Mouse (Mus musculus): Measurements from ENCODE around the gene Tnpo3. TPM values are rescaled to one million over a fixed set of nuclear protein-coding genes. Genes with fewer than 3 reads are reported as not detected.
"Not testable (repeated sequence)": the region's sequence is repeated elsewhere in the genome, so short reads cannot be mapped to it uniquely, and the experiment has no call there.

Tnpo3 gene
- total and polyA plus RNA-seq, 2 experiments: 26.8 to 34.7 TPM

GRCm38 (mm10) chr6:29581202-29581601 is 28.5 kb downstream of the Tnpo3 start:
- WGBS: 97% methylated on average over 3 of the region's 3 CpGs
- no peak overlapping the region for H3K27ac ChIP-seq (replicated peaks; ENCODE audit: insufficient read depth, low read depth, low read length)
- peaks cover 60% of the 10 kb centered on the region for H3K36me3 ChIP-seq (ENCODE audit: control insufficient read depth, insufficient read depth, low read length)
- no peaks in the 10 kb centered on the region for H3K27me3 ChIP-seq (ENCODE audit: control insufficient read depth, insufficient read depth, low read length)
- DNase-seq (ENCODE audit: extremely low read depth, low read depth, low spot score): no peak
- H3K4me3 ChIP-seq (ENCODE audit: insufficient read depth, low read depth, low read length): no peak overlapping the region
- no peak for TF ChIP-seq POLR2A (IDR thresholded peaks at IDR 0.05; ENCODE audit: extremely low read depth, insufficient read depth, low read length)
- no peak for TF ChIP-seq CTCF (IDR thresholded peaks at IDR 0.05; ENCODE audit: low read depth, low read length)
- H3K79me2 ChIP-seq (ENCODE audit: control insufficient read depth, insufficient read depth, low read length): peaks cover 4% of the 10 kb centered on the region; the same call in 1 of the 2 replicates
- H3K9ac ChIP-seq (ENCODE audit: low read depth, low read length): no peak overlapping the region
- no peaks in the 10 kb centered on the region for H3K4me1 ChIP-seq (ENCODE audit: control insufficient read depth, insufficient read depth, low read length)

GRCm38 (mm10) chr6:29580770-29581169 is 28.9 kb downstream of the Tnpo3 start:
- no peak overlapping the region for H3K27ac ChIP-seq (replicated peaks; ENCODE audit: insufficient read depth, low read depth, low read length)
- no peaks in the 10 kb centered on the region for H3K27me3 ChIP-seq (ENCODE audit: control insufficient read depth, insufficient read depth, low read length)
- peaks cover 4% of the 10 kb centered on the region; the same call in 1 of the 2 replicates for H3K79me2 ChIP-seq (ENCODE audit: control insufficient read depth, insufficient read depth, low read length)
- WGBS: 61% methylated on average over 1 of the region's 1 CpGs
- H3K4me1 ChIP-seq (ENCODE audit: control insufficient read depth, insufficient read depth, low read length): no peaks in the 10 kb centered on the region
- no peak for DNase-seq (ENCODE audit: extremely low read depth, low read depth, low spot score)
- H3K9ac ChIP-seq (ENCODE audit: low read depth, low read length): no peak overlapping the region
- H3K4me3 ChIP-seq (ENCODE audit: insufficient read depth, low read depth, low read length): no peak overlapping the region
- H3K36me3 ChIP-seq (ENCODE audit: control insufficient read depth, insufficient read depth, low read length): peaks cover 58% of the 10 kb centered on the region
- TF ChIP-seq CTCF (IDR thresholded peaks at IDR 0.05; ENCODE audit: low read depth, low read length) (no peak), POLR2A (IDR thresholded peaks at IDR 0.05; ENCODE audit: extremely low read depth, insufficient read depth, low read length) (no peak)

- WGBS: 96% methylated on average over 3 of the region's 3 CpGs
- not testable (repeated sequence) for H3K79me2 ChIP-seq (ENCODE audit: control insufficient read depth, insufficient read depth, low read length); DNase-seq (ENCODE audit: extremely low read depth, low read depth, low spot score); H3K27ac ChIP-seq (replicated peaks; ENCODE audit: insufficient read depth, low read depth, low read length); H3K4me3 ChIP-seq (ENCODE audit: insufficient read depth, low read depth, low read length); H3K9ac ChIP-seq (ENCODE audit: low read depth, low read length); H3K4me1 ChIP-seq (ENCODE audit: control insufficient read depth, insufficient read depth, low read length); H3K27me3 ChIP-seq (ENCODE audit: control insufficient read depth, insufficient read depth, low read length)
- peaks cover 61% of the 10 kb centered on the region for H3K36me3 ChIP-seq (ENCODE audit: control insufficient read depth, insufficient read depth, low read length)
These were observed 33.3 kb downstream of the Tnpo3 start for GRCm38 (mm10) chr6:29576388-29576787.

GRCm38 (mm10) chr6:29557112-29557511 is 52.6 kb downstream of the Tnpo3 start:
- Histone ChIP-seq H3K36me3 (ENCODE audit: control insufficient read depth, insufficient read depth, low read length) (peaks cover 76% of the 10 kb centered on the region), H3K79me2 (ENCODE audit: control insufficient read depth, insufficient read depth, low read length) (no peaks in the 10 kb centered on the region; the same call in 1 of the 2 replicates), H3K27ac (replicated peaks; ENCODE audit: insufficient read depth, low read depth, low read length) (no peak overlapping the region), H3K4me1 (ENCODE audit: control insufficient read depth, insufficient read depth, low read length) (no peaks in the 10 kb centered on the region), H3K4me3 (ENCODE audit: insufficient read depth, low read depth, low read length) (no peak overlapping the region), H3K9ac (ENCODE audit: low read depth, low read length) (no peak overlapping the region), H3K27me3 (ENCODE audit: control insufficient read depth, insufficient read depth, low read length) (no peaks in the 10 kb centered on the region)
- 76% methylated on average over 2 of the region's 2 CpGs for WGBS
- DNase-seq (ENCODE audit: extremely low read depth, low read depth, low spot score): no peak
- TF ChIP-seq POLR2A (IDR thresholded peaks at IDR 0.05; ENCODE audit: extremely low read depth, insufficient read depth, low read length): no peak
- no peak for TF ChIP-seq CTCF (IDR thresholded peaks at IDR 0.05; ENCODE audit: low read depth, low read length)

- TF ChIP-seq CTCF (IDR thresholded peaks at IDR 0.05; ENCODE audit: low read depth, low read length) (no peak), POLR2A (IDR thresholded peaks at IDR 0.05; ENCODE audit: extremely low read depth, insufficient read depth, low read length) (no peak)
- no peak overlapping the region for H3K9ac ChIP-seq (ENCODE audit: low read depth, low read length)
- no peaks in the 10 kb centered on the region for H3K27me3 ChIP-seq (ENCODE audit: control insufficient read depth, insufficient read depth, low read length)
- WGBS: 80% methylated on average over 2 of the region's 2 CpGs
- DNase-seq (ENCODE audit: extremely low read depth, low read depth, low spot score): no peak
- H3K27ac ChIP-seq (replicated peaks; ENCODE audit: insufficient read depth, low read depth, low read length): no peak overlapping the region
- no peak overlapping the region for H3K4me3 ChIP-seq (ENCODE audit: insufficient read depth, low read depth, low read length)
- peaks cover 75% of the 10 kb centered on the region for H3K36me3 ChIP-seq (ENCODE audit: control insufficient read depth, insufficient read depth, low read length)
- H3K4me1 ChIP-seq (ENCODE audit: control insufficient read depth, insufficient read depth, low read length): no peaks in the 10 kb centered on the region
- H3K79me2 ChIP-seq (ENCODE audit: control insufficient read depth, insufficient read depth, low read length): no peaks in the 10 kb centered on the region; the same call in 1 of the 2 replicates
These were observed 57.2 kb downstream of the Tnpo3 start for GRCm38 (mm10) chr6:29552526-29552925.

- peaks cover 68% of the 10 kb centered on the region for H3K36me3 ChIP-seq (ENCODE audit: control insufficient read depth, insufficient read depth, low read length)
- TF ChIP-seq POLR2A (IDR thresholded peaks at IDR 0.05; ENCODE audit: extremely low read depth, insufficient read depth, low read length) (no peak), CTCF (IDR thresholded peaks at IDR 0.05; ENCODE audit: low read depth, low read length) (no peak)
- WGBS: 47% methylated on average over 1 of the region's 1 CpGs
These were observed 61.6 kb downstream of the Tnpo3 start for GRCm38 (mm10) chr6:29548086-29548485.

More at GRCm38 (mm10) chr6:29548086-29548485, 61.6 kb downstream of the Tnpo3 start:
- Histone ChIP-seq H3K4me3 (ENCODE audit: insufficient read depth, low read depth, low read length) (no peak overlapping the region), H3K79me2 (ENCODE audit: control insufficient read depth, insufficient read depth, low read length) (no peaks in the 10 kb centered on the region), H3K4me1 (ENCODE audit: control insufficient read depth, insufficient read depth, low read length) (no peaks in the 10 kb centered on the region), H3K27ac (replicated peaks; ENCODE audit: insufficient read depth, low read depth, low read length) (no peak overlapping the region), H3K27me3 (ENCODE audit: control insufficient read depth, insufficient read depth, low read length) (no peaks in the 10 kb centered on the region), H3K9ac (ENCODE audit: low read depth, low read length) (no peak overlapping the region)
- no peak for DNase-seq (ENCODE audit: extremely low read depth, low read depth, low spot score)

Measured in liver, adult 2 months (tissue).